Mouse (Mus musculus) hindbrain, embryonic 15.5 days (tissue): ENCODE results near the gene Cnpy4. TPM values are rescaled to one million over a fixed set of nuclear protein-coding genes. Genes with fewer than 3 reads are reported as not detected.
A peak's percentile ranks its signal among the peaks of the same experiment; 100 is the strongest.

Experiments used
- ATAC-seq: fragments of 200-750 bp; cut with Nextera tagmentation; 2 replicates; pipeline ENCODE4 v1.8.0; 2017; ENCODE audit warnings: low read depth, moderate number of reproducible peaks, moderate TSS enrichment; ENCODE audit not compliant: low FRiP score
- H3K27ac ChIP-seq: fragments of 300-500 bp; sonication (generic); replicated peaks from 2 replicates; pipeline ENCODE4 v1.5.1; 2015; ENCODE audit warnings: mild to moderate bottlenecking, inconsistent platforms
- H3K27me3 ChIP-seq: fragments of 300-500 bp; sonication (generic); 2 replicates; pipeline ENCODE4 v1.6.1; 2015; ENCODE audit warnings: control low read depth, inconsistent platforms
- H3K36me3 ChIP-seq: fragments of 300-500 bp; sonication (generic); 2 replicates; pipeline ENCODE4 v1.6.1; 2015; ENCODE audit warnings: control low read depth, inconsistent platforms
- H3K4me1 ChIP-seq: fragments of 300-500 bp; sonication (generic); replicated peaks from 2 replicates; pipeline ENCODE4 v1.6.1; 2015; ENCODE audit warnings: control low read depth, inconsistent platforms
- H3K4me2 ChIP-seq: fragments of 300-500 bp; sonication (generic); 2 replicates; pipeline ENCODE4 v1.6.1; 2015; ENCODE audit warnings: moderate library complexity, mild to moderate bottlenecking, inconsistent platforms
- H3K4me3 ChIP-seq: fragments of 300-500 bp; sonication (generic); 2 replicates; pipeline ENCODE4 v1.5.1; 2015; ENCODE audit warnings: mild to moderate bottlenecking, inconsistent platforms
- H3K9ac ChIP-seq: fragments of 300-500 bp; sonication (generic); 2 replicates; pipeline ENCODE4 v1.6.1; 2015; ENCODE audit warnings: inconsistent platforms
- H3K9me3 ChIP-seq: fragments of 300-500 bp; sonication (generic); 2 replicates; pipeline ENCODE4 v1.6.1; 2016; ENCODE audit warnings: control low read depth, inconsistent platforms
- WGBS: fragments of 180-500 bp; shearing (Covaris S2); methylation state at CpG from one replicate; pipeline ENCODE4 v1.1.7; 2015; 5-methylcytosine and 5-hydroxymethylcytosine counted together
- polyA plus RNA-seq: library from polyadenylated mRNA; unstranded; fragments of >200 nt; fragmentation: Nextera tagmentation; extraction: Ambion mirVana; gene quantifications from 2 replicates; pipeline ENCODE4 v1.2.1, GENCODE M21; 2015

Gene Cnpy4
- polyA plus RNA-seq, result 26.5 and 29.6 TPM in 2 replicates

- under 1% methylated on average over 31 of the region's 31 CpGs for WGBS
Measured at GRCm38 (mm10) chr5:138186950-138187638, at the start of gene Cnpy4, which contains the start of gene Taf6. Cnpy4 (plus strand) TSS chr5:138187485. Taf6 (minus strand) TSS chr5:138187451.

GRCm38 (mm10) chr5:138137935-138138549 lies 49.2 kb upstream of the Cnpy4 start:
- Histone ChIP-seq H3K9ac (no peak overlapping the region), H3K4me3 (no peak overlapping the region), H3K4me2 (no peak overlapping the region), H3K27ac (no peak overlapping the region), H3K27me3 (no peaks in the 10 kb centered on the region), H3K9me3 (no peaks in the 10 kb centered on the region), H3K4me1 (no peaks in the 10 kb centered on the region), H3K36me3 (peaks cover 34% of the 10 kb centered on the region)
- ATAC-seq, result peak; percentile 69; the same call in 1 of the 2 replicates
- 61% methylated on average over 8 of the region's 8 CpGs for WGBS

More at GRCm38 (mm10) chr5:138186950-138187638, at the start of gene Cnpy4, which contains the start of gene Taf6:
- Histone ChIP-seq H3K9me3 (no peaks in the 10 kb centered on the region), H3K27ac (peak within 1 kb of the TSS; percentile 85), H3K4me1 (peaks cover 16% of the 10 kb centered on the region), H3K27me3 (no peaks in the 10 kb centered on the region), H3K4me2 (peak within 1 kb of the TSS; percentile 62), H3K4me3 (peak within 1 kb of the TSS; percentile 77), H3K9ac (peak within 1 kb of the TSS; percentile 87), H3K36me3 (peaks cover 26% of the 10 kb centered on the region)
- peak; percentile 82 for ATAC-seq

- no peak overlapping the region for H3K4me2 ChIP-seq
- no peak for ATAC-seq
- H3K9ac ChIP-seq, result no peak overlapping the region
- WGBS, result 90% methylated on average over 4 of the region's 4 CpGs
- H3K27ac ChIP-seq, result no peak overlapping the region
- H3K36me3 ChIP-seq, result peaks cover 34% of the 10 kb centered on the region
- H3K4me3 ChIP-seq, result no peak overlapping the region
- no peaks in the 10 kb centered on the region for H3K4me1 ChIP-seq
- no peaks in the 10 kb centered on the region for H3K27me3 ChIP-seq
- no peaks in the 10 kb centered on the region for H3K9me3 ChIP-seq
Measured at GRCm38 (mm10) chr5:138138585-138138984, 48.7 kb upstream of the Cnpy4 start.

- WGBS, result 92% methylated on average over 3 of the region's 3 CpGs
- Histone ChIP-seq H3K4me2 (peak overlapping the region; percentile 71), H3K27me3 (no peaks in the 10 kb centered on the region), H3K4me1 (peaks cover 13% of the 10 kb centered on the region), H3K9me3 (no peaks in the 10 kb centered on the region), H3K4me3 (peak overlapping the region; percentile 84), H3K27ac (peak overlapping the region; percentile 95), H3K9ac (peak overlapping the region; percentile 87; the same call in 1 of the 2 replicates), H3K36me3 (peaks cover 27% of the 10 kb centered on the region)
- no peak for ATAC-seq
Measured at GRCm38 (mm10) chr5:138154390-138154789, 32.9 kb upstream of the Cnpy4 start.

GRCm38 (mm10) chr5:138155443-138155976 lies 31.8 kb upstream of the Cnpy4 start, which contains the start of gene Zfp113:
Zfp113 (minus strand) TSS chr5:138155744.
- Histone ChIP-seq H3K4me1 (peaks cover 17% of the 10 kb centered on the region), H3K27me3 (no peaks in the 10 kb centered on the region), H3K9me3 (no peaks in the 10 kb centered on the region), H3K4me2 (peak within 1 kb of the TSS; percentile 71), H3K4me3 (peak within 1 kb of the TSS; percentile 84), H3K36me3 (peaks cover 22% of the 10 kb centered on the region), H3K9ac (peak within 1 kb of the TSS; percentile 87), H3K27ac (peak within 1 kb of the TSS; percentile 95)
- ATAC-seq, result peak; percentile 98
- under 1% methylated on average over 31 of the region's 31 CpGs for WGBS

- WGBS, result 72% methylated on average over 7 of the region's 7 CpGs
- H3K27me3 ChIP-seq, result no peaks in the 10 kb centered on the region
Measured at GRCm38 (mm10) chr5:138160224-138160762, 27.0 kb upstream of the Cnpy4 start.

GRCm38 (mm10) chr5:138160842-138161665 lies 26.2 kb upstream of the Cnpy4 start, which contains the start of gene Cops6:
Cops6 (plus strand) TSS chr5:138161071.
- peak; percentile 95 for ATAC-seq
- H3K4me1 ChIP-seq, result peaks cover 20% of the 10 kb centered on the region
- peaks cover 40% of the 10 kb centered on the region for H3K36me3 ChIP-seq
- peak within 1 kb of the TSS; percentile 78 for H3K27ac ChIP-seq
- peak within 1 kb of the TSS; percentile 83 for H3K9ac ChIP-seq
- 1% methylated on average over 42 of the region's 42 CpGs for WGBS
- H3K9me3 ChIP-seq, result no peaks in the 10 kb centered on the region
- H3K27me3 ChIP-seq, result no peaks in the 10 kb centered on the region
- peak within 1 kb of the TSS; percentile 86 for H3K4me3 ChIP-seq
- H3K4me2 ChIP-seq, result peak within 1 kb of the TSS; percentile 81

More at GRCm38 (mm10) chr5:138160224-138160762, 27.0 kb upstream of the Cnpy4 start:
- Histone ChIP-seq H3K4me1 (peaks cover 20% of the 10 kb centered on the region), H3K4me2 (peak overlapping the region; percentile 81), H3K27ac (peak overlapping the region; percentile 78), H3K9ac (peak overlapping the region; percentile 83), H3K9me3 (no peaks in the 10 kb centered on the region), H3K4me3 (peak overlapping the region; percentile 86), H3K36me3 (peaks cover 32% of the 10 kb centered on the region)
- no peak for ATAC-seq

- WGBS, result 80% methylated on average over 6 of the region's 6 CpGs
- no peak overlapping the region for H3K27ac ChIP-seq
- no peak overlapping the region for H3K4me2 ChIP-seq
- no peak overlapping the region for H3K4me3 ChIP-seq
- H3K36me3 ChIP-seq, result peaks cover 59% of the 10 kb centered on the region
- peaks cover 20% of the 10 kb centered on the region for H3K4me1 ChIP-seq
- H3K9ac ChIP-seq, result no peak overlapping the region
- H3K9me3 ChIP-seq, result no peaks in the 10 kb centered on the region
- no peak for ATAC-seq
- no peaks in the 10 kb centered on the region for H3K27me3 ChIP-seq
Measured at GRCm38 (mm10) chr5:138163046-138163445, 24.2 kb upstream of the Cnpy4 start.

- Histone ChIP-seq H3K9me3 (no peaks in the 10 kb centered on the region), H3K27me3 (no peaks in the 10 kb centered on the region), H3K36me3 (peaks cover 65% of the 10 kb centered on the region), H3K4me2 (no peak overlapping the region), H3K4me1 (peaks cover 21% of the 10 kb centered on the region), H3K27ac (no peak overlapping the region), H3K9ac (no peak overlapping the region), H3K4me3 (no peak overlapping the region)
- WGBS, result 69% methylated on average over 10 of the region's 10 CpGs
- no peak for ATAC-seq
Measured at GRCm38 (mm10) chr5:138163610-138164009, 23.7 kb upstream of the Cnpy4 start.

GRCm38 (mm10) chr5:138165594-138165993 lies 21.7 kb upstream of the Cnpy4 start:
- no peak for ATAC-seq
- H3K4me2 ChIP-seq, result no peak overlapping the region
- H3K4me3 ChIP-seq, result no peak overlapping the region
- peaks cover 72% of the 10 kb centered on the region for H3K36me3 ChIP-seq
- no peak overlapping the region for H3K27ac ChIP-seq
- H3K9ac ChIP-seq, result no peak overlapping the region
- H3K27me3 ChIP-seq, result no peaks in the 10 kb centered on the region
- H3K9me3 ChIP-seq, result no peaks in the 10 kb centered on the region
- 81% methylated on average over 8 of the region's 8 CpGs for WGBS
- H3K4me1 ChIP-seq, result peaks cover 32% of the 10 kb centered on the region

GRCm38 (mm10) chr5:138170936-138171561 lies 16.2 kb upstream of the Cnpy4 start:
- WGBS, result 0% methylated on average over 47 of the region's 47 CpGs

More at GRCm38 (mm10) chr5:138170936-138171561, 16.2 kb upstream of the Cnpy4 start:
- ATAC-seq, result peak; percentile 88
- Histone ChIP-seq H3K9me3 (no peaks in the 10 kb centered on the region), H3K4me1 (peaks cover 33% of the 10 kb centered on the region), H3K4me3 (peak overlapping the region; percentile 78), H3K27ac (peak overlapping the region; percentile 92), H3K4me2 (peak overlapping the region; percentile 94), H3K36me3 (peaks cover 47% of the 10 kb centered on the region), H3K27me3 (no peaks in the 10 kb centered on the region), H3K9ac (peak overlapping the region; percentile 55)
